Mouse (Mus musculus) hematopoietic stem cell, adult 5-6 weeks (primary cell): Measurements from ENCODE around the gene Rcan2. TPM values are rescaled to one million over a fixed set of nuclear protein-coding genes. Genes with fewer than 3 reads are reported as not detected.

Source experiments
- ATAC-seq, 2 experiments: fragments of 125-278 bp in 1 of 2; replicated peaks in 1 of 2; 2 replicates each; pipeline ENCODE4 v1.8.0; 2016 to 2017; ENCODE audit warnings: inconsistent platforms in 2 of 2, mild to moderate bottlenecking in 2 of 2, moderate number of reproducible peaks in 2 of 2, low read depth in 1 of 2, moderate TSS enrichment in 1 of 2; ENCODE audit not compliant: low FRiP score in 2 of 2, poor library complexity in 2 of 2, severe bottlenecking in 2 of 2, insufficient read depth in 1 of 2, low TSS enrichment in 1 of 2
- total RNA-seq: library from RNA; stranded (forward); fragments of 172-1452, 232-1000 nt; gene quantifications from 2 replicates; pipeline ENCODE4 v1.2.3, GENCODE M21; 2017

The Rcan2 gene
- total RNA-seq, 1 experiment from 2014 or later: not detected

GRCm38 (mm10) chr17:44077146-44077842 lies 276.1 kb downstream of the Rcan2 start:
- ATAC-seq: no peak

DNA sequence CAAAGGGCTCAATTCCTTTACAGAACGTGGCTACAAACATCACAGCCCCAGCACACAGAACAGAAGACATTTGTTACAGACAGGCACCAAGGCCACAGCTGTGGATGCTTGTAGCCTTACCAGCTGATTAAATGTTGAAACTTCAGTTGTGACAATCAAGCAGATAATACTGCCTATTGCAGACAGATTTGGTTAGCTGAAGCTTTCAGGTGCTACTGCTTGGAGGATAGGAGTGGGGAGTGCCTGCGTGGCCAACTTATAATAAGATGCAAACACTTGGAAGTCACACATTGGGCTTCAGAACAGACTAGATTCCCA lies 276.7 kb downstream of the Rcan2 start:
- no peak for ATAC-seq

DNA sequence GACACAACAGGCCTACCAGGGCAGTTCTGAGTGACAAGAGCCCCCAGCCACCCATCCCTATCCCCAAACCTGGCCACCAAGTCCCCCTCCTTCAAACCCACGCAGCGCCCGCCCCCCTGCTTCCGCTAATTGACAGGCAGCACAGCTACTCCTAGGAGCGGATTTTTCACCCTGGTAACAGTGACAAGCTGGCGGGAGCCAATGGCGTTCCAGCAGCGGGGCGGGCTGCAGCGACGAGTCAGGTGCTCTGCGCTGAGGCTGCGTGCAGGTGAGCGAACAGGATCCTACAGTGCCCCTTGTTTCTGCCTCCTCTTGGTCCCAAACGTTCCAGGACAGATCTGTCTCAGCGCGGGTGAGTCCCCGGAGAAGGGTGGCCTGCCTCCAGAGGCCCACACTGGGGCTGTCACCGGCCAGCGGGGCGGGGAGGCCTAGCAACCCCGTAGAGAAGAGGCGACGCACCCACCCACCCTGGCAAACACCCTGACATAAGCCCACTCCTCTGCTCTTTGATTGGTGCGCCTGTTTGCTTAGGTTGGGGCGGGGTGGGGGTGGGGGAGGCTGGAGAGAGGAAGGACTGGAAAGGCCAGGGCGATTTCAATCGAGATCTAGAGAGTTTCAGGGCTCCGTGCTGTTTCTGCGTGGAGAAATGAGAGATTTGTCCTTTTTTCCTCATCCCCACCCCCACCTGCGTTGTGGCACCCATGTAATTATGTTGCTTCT lies 277.6 kb downstream of the Rcan2 start, which contains the start of gene Enpp5:
Gene Enpp5, plus strand, starts transcription at position 183 of the 720 bp plus-strand sequence.
- peak; percentile 96 to 97 for ATAC-seq

GRCm38 (mm10) chr17:44083156-44083555 lies 282.0 kb downstream of the Rcan2 start:
- ATAC-seq: no peak

- peak in 1 of 2 experiments; percentile 21; a peak in 1 of 4 replicates for ATAC-seq
These were observed 287.1 kb downstream of the Rcan2 start for GRCm38 (mm10) chr17:44088226-44088625.

Other genes with a start within 250 kb of the Rcan2 start
- 2.0 and 7.5 TPM in 2 replicates for gene Pla2g7, start 233.3 kb upstream of the Rcan2 start, total RNA-seq
- 0.19 TPM in 1 of 2 replicates, not detected in the other for gene Tdrd6, start 171.1 kb upstream of the Rcan2 start, total RNA-seq
- 11.0 and 13.3 TPM in 2 replicates for gene Slc25a27, start 134.1 kb upstream of the Rcan2 start, total RNA-seq
- 1.4 and 4.2 TPM in 2 replicates for gene Cyp39a1, start 133.9 kb upstream of the Rcan2 start, total RNA-seq